Mouse (Mus musculus): ENCODE data around the gene Wwox.

- TF ChIP-seq GATA1 (IDR thresholded peaks at IDR 0.05; ENCODE audit: borderline replicate concordance, low read length), result no peak
- no peak for TF ChIP-seq FLI1 (IDR thresholded peaks at IDR 0.05; ENCODE audit: low read length)
Observed at GRCm38 (mm10) chr8:114832251-114832774, 392.9 kb downstream of the Wwox start.

All from megakaryocyte, embryonic 14.5 days (primary cell).